Mouse (Mus musculus) c-Kit-positive CD71-negative TER-119-negative erythroid progenitor cells, embryonic 14.5 days (primary cell): Measurements from ENCODE around the gene Capsl.

Source experiments
- DNase-seq: peaks from one replicate; pipeline ENCODE4 v3.0.0-alpha.2; 2013; ENCODE audit warnings: low read depth

The Capsl gene

GRCm38 (mm10) chr15:9435534-9436180, at the start of gene Capsl:
Gene Capsl, plus strand, starts transcription at chr15:9436028.
- DNase-seq = peak; percentile 22

- DNase-seq = no peak
Observed at GRCm38 (mm10) chr15:9409475-9409874, 26.4 kb upstream of the Capsl start.

- DNase-seq = no peak
Observed at GRCm38 (mm10) chr15:9421163-9421562, 14.7 kb upstream of the Capsl start.

GRCm38 (mm10) chr15:9427849-9428248, 8.0 kb upstream of the Capsl start:
- DNase-seq = peak; percentile 22

- DNase-seq = no peak
Observed at GRCm38 (mm10) chr15:9429843-9430242, 6.0 kb upstream of the Capsl start.

GRCm38 (mm10) chr15:9451999-9452398, 16.2 kb downstream of the Capsl start:
- DNase-seq = no peak

GRCm38 (mm10) chr15:9452842-9453241, 17.0 kb downstream of the Capsl start:
- no peak for DNase-seq

- no peak for DNase-seq
Observed at GRCm38 (mm10) chr15:9454198-9454597, 18.4 kb downstream of the Capsl start.

GRCm38 (mm10) chr15:9455241-9455640, 19.4 kb downstream of the Capsl start:
- peak; percentile 33 for DNase-seq

- DNase-seq = peak; percentile 31
Observed at GRCm38 (mm10) chr15:9463521-9464027, 27.7 kb downstream of the Capsl start.

- DNase-seq = no peak
Observed at GRCm38 (mm10) chr15:9464039-9464438, 28.2 kb downstream of the Capsl start.

GRCm38 (mm10) chr15:9471053-9471685, 35.3 kb downstream of the Capsl start:
- DNase-seq = no peak

GRCm38 (mm10) chr15:9472167-9472566, 36.3 kb downstream of the Capsl start:
- no peak for DNase-seq

GRCm38 (mm10) chr15:9472618-9473017, 36.8 kb downstream of the Capsl start:
- DNase-seq = no peak

- DNase-seq = no peak
Observed at GRCm38 (mm10) chr15:9473188-9473587, 37.4 kb downstream of the Capsl start.

GRCm38 (mm10) chr15:9489417-9490118, 53.7 kb downstream of the Capsl start:
- no peak for DNase-seq

GRCm38 (mm10) chr15:9492077-9492476, 56.2 kb downstream of the Capsl start:
- no peak for DNase-seq
